Comparison of ENCODE assay signal across 26 mouse cellular contexts in genomic region chr3:133113281-133113680, GRCm38 (mm10).
"Had no signal": no experiment of that assay in that cellular context is flagged by ENCODE, and none has a peak within 500 bp of the region (broad histone marks: within the 10 kb centered on the region; RNA-seq: fewer than 3 reads in every experiment).

No protein-coding gene starts in this region.

- H3K9me3 ChIP-seq: heart, embryonic 12.5 days; hindbrain, embryonic 10.5 days; hindbrain, embryonic 12.5 days; kidney, embryonic 15.5 days; limb, embryonic 12.5 days; liver, embryonic 13.5 days; liver, embryonic 15.5 days had no signal

- H3K4me2 ChIP-seq: heart, embryonic 12.5 days; hindbrain, embryonic 12.5 days; hindbrain, embryonic 14.5 days; kidney, embryonic 15.5 days; limb, embryonic 12.5 days; liver, embryonic 11.5 days; liver, embryonic 13.5 days; liver, embryonic 15.5 days had no signal

- H3K4me1 ChIP-seq: heart, embryonic 12.5 days; hindbrain, embryonic 10.5 days; hindbrain, embryonic 12.5 days; kidney, embryonic 15.5 days; limb, embryonic 12.5 days; liver, embryonic 13.5 days; liver, embryonic 15.5 days had no signal

- DNase-seq: gastrocnemius, postnatal 14 days; gastrocnemius, postnatal 36 days; heart, adult 2 months; heart, postnatal 10 days; heart, postnatal 4 days; kidney, adult 11 months; kidney, adult 2 months; kidney, adult 9 months; kidney, postnatal 14 days; kidney, postnatal 36 days; layer of hippocampus, postnatal 36 days; left cerebral cortex, postnatal 4 days; liver; liver, embryonic 13.5 days; liver, postnatal 0 days had no signal

- ATAC-seq: hindbrain, embryonic 16.5 days; intestine, embryonic 16.5 days; liver, postnatal 0 days had no signal

- H3K9ac ChIP-seq: heart, embryonic 12.5 days; hindbrain, embryonic 12.5 days; hindbrain, embryonic 14.5 days; kidney, embryonic 15.5 days; limb, embryonic 12.5 days; liver, embryonic 13.5 days; liver, embryonic 15.5 days; liver, postnatal 0 days had no signal

- H3K27ac ChIP-seq: heart, adult 2 months; hindbrain, embryonic 10.5 days; hindbrain, embryonic 12.5 days; hindbrain, embryonic 14.5 days; kidney, embryonic 15.5 days; kidney, postnatal 0 days; limb, embryonic 12.5 days; liver, embryonic 13.5 days; liver, embryonic 15.5 days had no signal

- H3K4me3 ChIP-seq: heart, adult 2 months; heart, embryonic 12.5 days; hindbrain, embryonic 10.5 days; hindbrain, embryonic 12.5 days; kidney, embryonic 15.5 days; limb, embryonic 12.5 days; liver, embryonic 13.5 days; liver, embryonic 15.5 days had no signal

- H3K27me3 ChIP-seq: heart, embryonic 12.5 days; hindbrain, embryonic 12.5 days; kidney, embryonic 15.5 days; limb, embryonic 12.5 days; liver, embryonic 13.5 days; liver, embryonic 15.5 days had no signal
